Comparison of ENCODE assay signal across 26 mouse cellular contexts in genomic region chr16:52851129-52851528, GRCm38 (mm10).
"Had no signal": no experiment of that assay in that cellular context is flagged by ENCODE, and none has a peak within 500 bp of the region (broad histone marks: within the 10 kb centered on the region; RNA-seq: fewer than 3 reads in every experiment).

No protein-coding gene starts in this region.

- H3K9me3 ChIP-seq: embryonic facial prominence, embryonic 10.5 days; embryonic facial prominence, embryonic 12.5 days; embryonic facial prominence, embryonic 13.5 days; embryonic facial prominence, embryonic 15.5 days; forebrain, embryonic 10.5 days; forebrain, embryonic 12.5 days; forebrain, embryonic 13.5 days; forebrain, embryonic 15.5 days had no signal

- H3K36me3 ChIP-seq: embryonic facial prominence, embryonic 10.5 days; embryonic facial prominence, embryonic 12.5 days; embryonic facial prominence, embryonic 13.5 days; embryonic facial prominence, embryonic 15.5 days; forebrain, embryonic 10.5 days; forebrain, embryonic 12.5 days; forebrain, embryonic 15.5 days had no signal

- H3K4me3 ChIP-seq: embryonic facial prominence, embryonic 10.5 days; embryonic facial prominence, embryonic 12.5 days; embryonic facial prominence, embryonic 13.5 days; embryonic facial prominence, embryonic 15.5 days; erythroblast, embryonic 14.5 days; forebrain, embryonic 10.5 days; forebrain, embryonic 12.5 days; forebrain, embryonic 13.5 days; forebrain, embryonic 15.5 days; gastrocnemius, adult 2 months; heart, adult 2 months had no signal

- ATAC-seq: forebrain, embryonic 13.5 days; forebrain, embryonic 14.5 days; forebrain, embryonic 15.5 days; forebrain, embryonic 16.5 days; forebrain, postnatal 0 days had no signal

- DNase-seq: cerebellum, adult 9-11 months; cerebellum, postnatal 10 days; cerebellum, postnatal 14 days; cerebellum, postnatal 25 days; cerebellum, postnatal 36 days; embryo, embryonic 11 days; forebrain, postnatal 0 days; gastrocnemius, adult 2 months; gastrocnemius, postnatal 10 days; gastrocnemius, postnatal 14 days; gastrocnemius, postnatal 25 days; gastrocnemius, postnatal 36 days; heart, adult 11 months; heart, adult 18-20 months; heart, adult 2 months had no signal

- H3K4me1 ChIP-seq: embryonic facial prominence, embryonic 10.5 days; embryonic facial prominence, embryonic 12.5 days; embryonic facial prominence, embryonic 13.5 days; embryonic facial prominence, embryonic 15.5 days; forebrain, embryonic 10.5 days; forebrain, embryonic 12.5 days; forebrain, embryonic 13.5 days; forebrain, embryonic 15.5 days had no signal

- H3K27ac ChIP-seq: embryonic facial prominence, embryonic 10.5 days; embryonic facial prominence, embryonic 12.5 days; embryonic facial prominence, embryonic 13.5 days; embryonic facial prominence, embryonic 15.5 days; forebrain, embryonic 10.5 days; forebrain, embryonic 12.5 days; forebrain, embryonic 13.5 days; forebrain, embryonic 15.5 days; gastrocnemius, adult 2 months; heart, adult 2 months had no signal

- H3K27me3 ChIP-seq: embryonic facial prominence, embryonic 12.5 days; embryonic facial prominence, embryonic 13.5 days; embryonic facial prominence, embryonic 15.5 days; forebrain, embryonic 12.5 days; forebrain, embryonic 13.5 days; forebrain, embryonic 15.5 days had no signal

- H3K9ac ChIP-seq: embryonic facial prominence, embryonic 12.5 days; embryonic facial prominence, embryonic 13.5 days; embryonic facial prominence, embryonic 15.5 days; forebrain, embryonic 12.5 days; forebrain, embryonic 13.5 days; forebrain, embryonic 15.5 days; forebrain, postnatal 0 days had no signal

- H3K4me2 ChIP-seq: embryonic facial prominence, embryonic 12.5 days; embryonic facial prominence, embryonic 13.5 days; embryonic facial prominence, embryonic 15.5 days; forebrain, embryonic 12.5 days; forebrain, embryonic 13.5 days; forebrain, embryonic 15.5 days had no signal
